Mouse (Mus musculus): ENCODE measurements around the gene Optn. TPM values are rescaled to one million over a fixed set of nuclear protein-coding genes. Genes with fewer than 3 reads are reported as not detected.

Optn gene
- total RNA-seq, 2 experiments from 2014 or later, result 81.4 to 99.0 TPM

GRCm38 (mm10) chr2:4993584-4993983, 70.3 kb downstream of the Optn start:
- DNase-seq (ENCODE audit: low spot score), result no peak

- DNase-seq (ENCODE audit: low spot score), result no peak
These were observed 74.9 kb downstream of the Optn start for GRCm38 (mm10) chr2:4988826-4989424.

- no peak for DNase-seq (ENCODE audit: low spot score)
These were observed 76.3 kb downstream of the Optn start for GRCm38 (mm10) chr2:4987388-4988180.

GRCm38 (mm10) chr2:4986798-4987197, 77.1 kb downstream of the Optn start:
- no peak for DNase-seq (ENCODE audit: low spot score)

GRCm38 (mm10) chr2:4985000-4985399, 78.9 kb downstream of the Optn start:
- DNase-seq (ENCODE audit: low spot score), result no peak

- no peak for DNase-seq (ENCODE audit: low spot score)
These were observed 79.9 kb downstream of the Optn start for GRCm38 (mm10) chr2:4983987-4984386.

GRCm38 (mm10) chr2:4978091-4978490, 85.8 kb downstream of the Optn start:
- DNase-seq (ENCODE audit: low spot score), result no peak

GRCm38 (mm10) chr2:4975807-4976206, 88.0 kb downstream of the Optn start, which contains the start of gene Ucma:
TSS of gene Ucma (plus strand) at chr2:4976122.
- DNase-seq (ENCODE audit: low spot score), result no peak

Other genes with a start within 250 kb of the Optn start
- gene Sephs1, start 182.5 kb downstream of the Optn start, total RNA-seq (2021), result 10 to 100 TPM; 16.1 to 18.4 TPM
- 100 to 1,000 TPM; 201 to 213 TPM for gene Phyh, start 145.0 kb downstream of the Optn start, total RNA-seq (2021)
- gene Ucma, start 87.9 kb downstream of the Optn start, total RNA-seq (2021), result under 1 TPM in 1 of 2 experiments, not detected in 1; 0.40 TPM
- gene Mcm10, start 51.3 kb downstream of the Optn start, total RNA-seq (2021), result under 1 TPM in 1 of 2 experiments, not detected in 1; 0.05 TPM
- gene Ccdc3, start 73.7 kb upstream of the Optn start, total RNA-seq (2021), result 1 to 10 TPM; 3.6 to 7.3 TPM

Data from gastrocnemius, adult 18-20 months (tissue).